Mouse (Mus musculus): ENCODE data around the gene Col6a3.

Gene Col6a3

GRCm38 (mm10) chr1:90843836-90844235 lies at the start of gene Col6a3:
Col6a3 (minus strand) TSS chr1:90843971.
- ATAC-seq (ENCODE audit: low TSS enrichment): no peak

GRCm38 (mm10) chr1:90885771-90886460 lies 42.1 kb upstream of the Col6a3 start:
- ATAC-seq (ENCODE audit: low TSS enrichment): no peak

- no peak for ATAC-seq (ENCODE audit: low TSS enrichment)
Observed at GRCm38 (mm10) chr1:90876486-90877270, 32.9 kb upstream of the Col6a3 start.

GRCm38 (mm10) chr1:90875961-90876360 lies 32.2 kb upstream of the Col6a3 start:
- no peak for ATAC-seq (ENCODE audit: low TSS enrichment)

- no peak for ATAC-seq (ENCODE audit: low TSS enrichment)
Observed at GRCm38 (mm10) chr1:90875371-90875770, 31.6 kb upstream of the Col6a3 start.

- no peak for ATAC-seq (ENCODE audit: low TSS enrichment)
Observed at GRCm38 (mm10) chr1:90870581-90870980, 26.8 kb upstream of the Col6a3 start.

- ATAC-seq (ENCODE audit: low TSS enrichment): peak; percentile 72; the same call in 1 of the 2 replicates
Observed at GRCm38 (mm10) chr1:90866734-90867133, 23.0 kb upstream of the Col6a3 start.

- no peak for ATAC-seq (ENCODE audit: low TSS enrichment)
Observed at GRCm38 (mm10) chr1:90855880-90856279, 12.1 kb upstream of the Col6a3 start.

- ATAC-seq (ENCODE audit: low TSS enrichment): peak; percentile 77; the same call in 1 of the 2 replicates
Observed at GRCm38 (mm10) chr1:90849836-90850235, 6.1 kb upstream of the Col6a3 start.

- no peak for ATAC-seq (ENCODE audit: low TSS enrichment)
Observed at GRCm38 (mm10) chr1:90845206-90845605, 1.4 kb upstream of the Col6a3 start.

GRCm38 (mm10) chr1:90842789-90843587 lies 783 bp downstream of the Col6a3 start:
- no peak for ATAC-seq (ENCODE audit: low TSS enrichment)

- ATAC-seq (ENCODE audit: low TSS enrichment): 0 out of 2 replicates have a peak, but pooled peaks have one; percentile 51
Observed at GRCm38 (mm10) chr1:90840250-90840649, 3.5 kb downstream of the Col6a3 start.

GRCm38 (mm10) chr1:90838657-90839056 lies 5.1 kb downstream of the Col6a3 start:
- ATAC-seq (ENCODE audit: low TSS enrichment): peak; percentile 20; the same call in 1 of the 2 replicates

- ATAC-seq (ENCODE audit: low TSS enrichment): peak; percentile 95
Observed at GRCm38 (mm10) chr1:90838221-90838620, 5.5 kb downstream of the Col6a3 start.

GRCm38 (mm10) chr1:90836178-90836740 lies 7.5 kb downstream of the Col6a3 start:
- no peak for ATAC-seq (ENCODE audit: low TSS enrichment)

GRCm38 (mm10) chr1:90834701-90835100 lies 9.1 kb downstream of the Col6a3 start:
- ATAC-seq (ENCODE audit: low TSS enrichment): no peak

- no peak for ATAC-seq (ENCODE audit: low TSS enrichment)
Observed at GRCm38 (mm10) chr1:90830006-90830405, 13.8 kb downstream of the Col6a3 start.

- no peak for ATAC-seq (ENCODE audit: low TSS enrichment)
Observed at GRCm38 (mm10) chr1:90813226-90813625, 30.5 kb downstream of the Col6a3 start.

- ATAC-seq (ENCODE audit: low TSS enrichment): peak; percentile 83
Observed at GRCm38 (mm10) chr1:90808930-90809329, 34.8 kb downstream of the Col6a3 start.

GRCm38 (mm10) chr1:90803104-90803503 lies 40.7 kb downstream of the Col6a3 start:
- ATAC-seq (ENCODE audit: low TSS enrichment): no peak

GRCm38 (mm10) chr1:90801067-90801466 lies 42.7 kb downstream of the Col6a3 start:
- ATAC-seq (ENCODE audit: low TSS enrichment): no peak

GRCm38 (mm10) chr1:90800466-90800865 lies 43.3 kb downstream of the Col6a3 start:
- ATAC-seq (ENCODE audit: low TSS enrichment): no peak

All from frontal cortex, adult (tissue).